Mouse (Mus musculus): ENCODE results near the gene Hoxd11. TPM values are rescaled to one million over a fixed set of nuclear protein-coding genes. Genes with fewer than 3 reads are reported as not detected.
A peak's percentile ranks its signal among the peaks of the same experiment; 100 is the strongest.

The Hoxd11 gene
- polyA plus RNA-seq, 1 experiment = 2.1 TPM

DNA sequence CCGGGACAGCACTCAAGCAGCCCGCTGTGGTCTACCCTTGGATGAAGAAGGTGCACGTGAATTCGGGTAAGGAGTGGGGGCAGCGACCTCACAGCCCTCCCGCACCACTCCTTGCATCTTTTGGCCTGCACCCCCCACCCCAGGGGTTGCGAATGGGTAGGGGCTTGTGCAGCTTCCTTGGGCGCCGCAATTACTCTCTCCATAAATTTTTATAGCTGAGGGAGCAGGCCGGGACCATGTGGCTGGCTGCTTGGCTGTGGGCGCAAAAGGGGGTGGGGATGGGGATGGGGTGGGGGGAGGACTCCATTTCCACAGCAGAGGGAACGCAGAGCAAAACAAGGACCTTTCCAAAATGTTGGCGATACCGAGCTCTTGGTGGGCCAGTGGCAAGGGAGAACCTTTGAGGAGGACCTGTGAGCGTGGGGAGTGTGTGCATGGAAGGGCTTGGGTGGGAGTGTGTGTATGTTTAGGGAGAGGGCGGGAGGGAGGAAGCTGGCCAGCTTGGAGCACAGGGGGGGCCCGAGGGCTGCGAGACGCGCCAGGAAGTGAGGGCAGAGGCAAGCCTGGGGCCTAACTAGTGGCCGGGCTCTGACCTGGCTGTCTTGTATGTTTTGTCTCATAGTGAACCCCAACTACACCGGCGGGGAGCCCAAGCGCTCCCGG lies 48.4 kb downstream of the Hoxd11 start:
- Histone ChIP-seq H3K27ac (ENCODE audit: insufficient read depth, low read depth, low read length) (no peak overlapping the region), H3K36me3 (ENCODE audit: control insufficient read depth, insufficient read depth, low read length) (no peaks in the 10 kb centered on the region), H3K4me3 (ENCODE audit: insufficient read depth, low read depth, low read length) (peak overlapping the region; percentile 40), H3K27me3 (replicated peaks; ENCODE audit: control insufficient read depth, insufficient read depth, low read length) (no peaks in the 10 kb centered on the region), H3K4me1 (ENCODE audit: control insufficient read depth, insufficient read depth, low read length) (peaks cover 13% of the 10 kb centered on the region; the same call in 1 of the 2 replicates)
- DNase-seq = no peak
- WGBS = 39% methylated on average over 24 of the region's 25 CpGs
- TF ChIP-seq POLR2A (IDR thresholded peaks at IDR 0.05; ENCODE audit: low read depth, low read length) (no peak), CTCF (conservative IDR thresholded peaks at IDR 0.05; ENCODE audit: insufficient read depth, insufficient read length, low read depth, low read length) (no peak)

DNA sequence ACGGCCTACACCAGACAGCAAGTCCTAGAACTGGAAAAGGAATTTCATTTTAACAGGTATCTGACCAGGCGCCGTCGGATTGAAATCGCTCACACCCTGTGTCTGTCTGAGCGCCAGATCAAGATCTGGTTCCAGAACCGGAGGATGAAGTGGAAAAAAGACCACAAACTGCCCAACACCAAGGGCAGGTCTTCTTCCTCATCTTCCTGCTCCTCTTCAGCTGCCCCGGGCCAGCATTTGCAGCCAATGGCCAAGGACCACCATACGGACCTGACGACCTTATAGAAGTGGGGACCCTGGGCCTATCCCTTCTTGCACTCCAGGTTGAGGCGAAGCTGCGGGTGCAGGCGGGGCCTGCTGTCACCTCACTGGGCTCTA lies 48.9 kb downstream of the Hoxd11 start:
- no peak overlapping the region for H3K27ac ChIP-seq (ENCODE audit: insufficient read depth, low read depth, low read length)
- TF ChIP-seq CTCF (conservative IDR thresholded peaks at IDR 0.05; ENCODE audit: insufficient read depth, insufficient read length, low read depth, low read length) (no peak), POLR2A (IDR thresholded peaks at IDR 0.05; ENCODE audit: low read depth, low read length) (no peak)
- no peak for DNase-seq
- no peaks in the 10 kb centered on the region for H3K27me3 ChIP-seq (replicated peaks; ENCODE audit: control insufficient read depth, insufficient read depth, low read length)
- H3K4me1 ChIP-seq (ENCODE audit: control insufficient read depth, insufficient read depth, low read length) = peaks cover 13% of the 10 kb centered on the region; the same call in 1 of the 2 replicates
- no peaks in the 10 kb centered on the region for H3K36me3 ChIP-seq (ENCODE audit: control insufficient read depth, insufficient read depth, low read length)
- 0 out of 2 replicates have a peak overlapping the region, but pooled peaks have one; percentile 40 for H3K4me3 ChIP-seq (ENCODE audit: insufficient read depth, low read depth, low read length)
- 70% methylated on average over 13 of the region's 13 CpGs for whole genome bisulfite sequencing

DNA sequence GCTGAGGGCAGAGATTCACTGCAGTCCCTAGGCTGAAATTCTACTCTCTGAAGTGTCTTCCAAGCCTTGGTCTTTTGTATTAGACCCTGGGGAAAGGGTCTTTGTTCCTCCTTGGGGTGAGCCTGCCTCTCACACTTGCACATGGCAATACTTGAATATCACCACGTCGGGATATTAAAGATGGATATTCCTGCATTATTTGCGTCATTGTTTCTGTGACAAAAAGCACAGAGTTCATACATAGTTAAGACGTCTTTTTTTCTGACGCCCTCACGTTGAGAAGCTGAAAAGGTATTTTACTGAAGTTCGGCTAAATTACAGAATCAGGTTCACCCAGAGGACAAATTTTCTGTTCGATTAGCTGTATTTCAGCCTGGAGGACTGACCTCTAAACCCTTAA lies 51.0 kb downstream of the Hoxd11 start:
- 57% methylated on average over 8 of the region's 8 CpGs for WGBS
- no peak for DNase-seq

DNA sequence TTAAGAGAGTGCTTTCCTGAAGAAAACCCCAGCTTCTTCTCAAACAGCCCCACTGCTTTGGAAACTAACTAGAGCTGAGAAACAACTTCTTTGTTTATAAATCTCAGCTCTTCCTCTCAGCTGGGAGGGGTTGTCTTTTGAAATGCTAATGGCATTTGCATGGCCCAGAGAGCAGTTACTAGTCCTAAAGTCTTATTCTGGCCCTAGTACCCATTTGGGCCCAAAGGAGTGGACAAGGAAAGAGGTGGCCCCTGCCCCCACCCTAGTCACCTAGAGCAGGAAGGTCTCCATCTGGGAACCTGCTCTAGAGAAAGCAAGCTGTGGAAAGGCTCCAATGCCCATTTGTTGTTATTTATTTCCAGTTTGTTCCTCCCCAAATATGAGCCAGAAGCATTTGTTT lies 51.7 kb downstream of the Hoxd11 start:
- Histone ChIP-seq H3K36me3 (ENCODE audit: control insufficient read depth, insufficient read depth, low read length) (no peaks in the 10 kb centered on the region), H3K4me3 (ENCODE audit: insufficient read depth, low read depth, low read length) (no peak overlapping the region), H3K27me3 (replicated peaks; ENCODE audit: control insufficient read depth, insufficient read depth, low read length) (no peaks in the 10 kb centered on the region), H3K27ac (ENCODE audit: insufficient read depth, low read depth, low read length) (no peak overlapping the region), H3K4me1 (ENCODE audit: control insufficient read depth, insufficient read depth, low read length) (0 out of 2 replicates have a peak, but pooled peaks cover 2% of the 10 kb centered on the region)
- no peak for DNase-seq
- TF ChIP-seq POLR2A (IDR thresholded peaks at IDR 0.05; ENCODE audit: low read depth, low read length) (no peak), CTCF (conservative IDR thresholded peaks at IDR 0.05; ENCODE audit: insufficient read depth, insufficient read length, low read depth, low read length) (no peak)

More for the DNA sequence above, 51.0 kb downstream of the Hoxd11 start:
- Histone ChIP-seq H3K4me1 (ENCODE audit: control insufficient read depth, insufficient read depth, low read length) (peaks cover 5% of the 10 kb centered on the region; the same call in 1 of the 2 replicates), H3K27ac (ENCODE audit: insufficient read depth, low read depth, low read length) (no peak overlapping the region), H3K36me3 (ENCODE audit: control insufficient read depth, insufficient read depth, low read length) (no peaks in the 10 kb centered on the region), H3K4me3 (ENCODE audit: insufficient read depth, low read depth, low read length) (no peak overlapping the region), H3K27me3 (replicated peaks; ENCODE audit: control insufficient read depth, insufficient read depth, low read length) (no peaks in the 10 kb centered on the region)
- no peak for TF ChIP-seq POLR2A (IDR thresholded peaks at IDR 0.05; ENCODE audit: low read depth, low read length)
- no peak for TF ChIP-seq CTCF (conservative IDR thresholded peaks at IDR 0.05; ENCODE audit: insufficient read depth, insufficient read length, low read depth, low read length)

GRCm38 (mm10) chr2:74731799-74732512 lies 52.6 kb downstream of the Hoxd11 start:
- H3K4me1 ChIP-seq (ENCODE audit: control insufficient read depth, insufficient read depth, low read length) = no peaks in the 10 kb centered on the region
- TF ChIP-seq POLR2A (IDR thresholded peaks at IDR 0.05; ENCODE audit: low read depth, low read length) (no peak), CTCF (conservative IDR thresholded peaks at IDR 0.05; ENCODE audit: insufficient read depth, insufficient read length, low read depth, low read length) (no peak)
- H3K36me3 ChIP-seq (ENCODE audit: control insufficient read depth, insufficient read depth, low read length) = no peaks in the 10 kb centered on the region
- no peak overlapping the region for H3K27ac ChIP-seq (ENCODE audit: insufficient read depth, low read depth, low read length)
- DNase-seq = no peak
- H3K27me3 ChIP-seq (replicated peaks; ENCODE audit: control insufficient read depth, insufficient read depth, low read length) = no peaks in the 10 kb centered on the region
- 65% methylated on average over 9 of the region's 9 CpGs for WGBS
- H3K4me3 ChIP-seq (ENCODE audit: insufficient read depth, low read depth, low read length) = no peak overlapping the region

- Histone ChIP-seq H3K4me1 (ENCODE audit: control insufficient read depth, insufficient read depth, low read length) (no peaks in the 10 kb centered on the region), H3K27ac (ENCODE audit: insufficient read depth, low read depth, low read length) (peak overlapping the region; percentile 24; the same call in 1 of the 2 replicates), H3K36me3 (ENCODE audit: control insufficient read depth, insufficient read depth, low read length) (no peaks in the 10 kb centered on the region), H3K27me3 (replicated peaks; ENCODE audit: control insufficient read depth, insufficient read depth, low read length) (no peaks in the 10 kb centered on the region), H3K4me3 (ENCODE audit: insufficient read depth, low read depth, low read length) (peak overlapping the region; percentile 24; the same call in 1 of the 2 replicates)
- WGBS = 16% methylated on average over 52 of the region's 52 CpGs
- TF ChIP-seq CTCF (conservative IDR thresholded peaks at IDR 0.05; ENCODE audit: insufficient read depth, insufficient read length, low read depth, low read length) (no peak), POLR2A (IDR thresholded peaks at IDR 0.05; ENCODE audit: low read depth, low read length) (no peak)
- peak; percentile 54 for DNase-seq
Measured at GRCm38 (mm10) chr2:74732513-74733316, 53.4 kb downstream of the Hoxd11 start.

DNA sequence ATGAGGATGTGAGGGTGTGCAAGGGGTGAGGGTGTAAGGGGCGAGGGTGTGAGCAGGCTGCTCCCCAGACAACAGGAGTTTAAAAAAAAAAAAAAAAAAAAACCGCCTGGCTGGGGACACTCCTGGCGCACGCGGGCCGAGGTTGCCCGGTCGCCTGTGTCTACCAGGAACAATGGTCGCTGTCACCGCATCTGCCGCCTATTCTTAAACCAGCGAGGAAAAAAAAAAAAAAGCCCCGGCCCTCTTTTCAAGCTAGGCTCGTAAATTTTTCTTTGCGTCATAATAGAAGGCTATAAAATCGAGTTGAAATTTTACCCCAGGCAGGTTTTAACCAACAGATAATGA lies 53.9 kb downstream of the Hoxd11 start:
- no peak for DNase-seq
- 23% methylated on average over 16 of the region's 16 CpGs for WGBS
- no peak for TF ChIP-seq CTCF (conservative IDR thresholded peaks at IDR 0.05; ENCODE audit: insufficient read depth, insufficient read length, low read depth, low read length)
- TF ChIP-seq POLR2A (IDR thresholded peaks at IDR 0.05; ENCODE audit: low read depth, low read length) = no peak
- H3K27me3 ChIP-seq (replicated peaks; ENCODE audit: control insufficient read depth, insufficient read depth, low read length) = no peaks in the 10 kb centered on the region
- H3K4me3 ChIP-seq (ENCODE audit: insufficient read depth, low read depth, low read length) = no peak overlapping the region
- no peak overlapping the region for H3K27ac ChIP-seq (ENCODE audit: insufficient read depth, low read depth, low read length)
- no peaks in the 10 kb centered on the region for H3K36me3 ChIP-seq (ENCODE audit: control insufficient read depth, insufficient read depth, low read length)
- H3K4me1 ChIP-seq (ENCODE audit: control insufficient read depth, insufficient read depth, low read length) = no peaks in the 10 kb centered on the region
